Mouse (Mus musculus) MEL (cell line): ENCODE data around the gene Ubc. TPM values are rescaled to one million over a fixed set of nuclear protein-coding genes. Genes with fewer than 3 reads are reported as not detected.

Experiments used
- DNase-seq: peaks from one replicate; pipeline ENCODE4 v3.0.0; 2011; ENCODE audit warnings: low read depth, low spot score
- H3K27ac ChIP-seq: 2 replicates; pipeline ENCODE4 v1.5.1; 2012; ENCODE audit warnings: low read depth, mild to moderate bottlenecking, control low read depth, low read length, moderate library complexity; ENCODE audit not compliant: control insufficient read depth
- H3K27me3 ChIP-seq, 2 experiments: fragments of 150-350 bp in 1 of 2; sonication (generic) in 1 of 2; 2 replicates each; pipeline ENCODE4 v1.6.1; 2012; ENCODE audit warnings: low read length in 2 of 2, mild to moderate bottlenecking in 2 of 2, improper control_type of control experiment in 1 of 2, moderate library complexity in 1 of 2; ENCODE audit not compliant: insufficient read depth in 2 of 2, control insufficient read depth in 1 of 2
- H3K36me3 ChIP-seq, 2 experiments: 2 replicates each; pipeline ENCODE4 v1.6.1; 2012 to 2014; ENCODE audit warnings: low read length in 2 of 2, improper control_type of control experiment in 1 of 2, inconsistent platforms in 1 of 2, mild to moderate bottlenecking in 1 of 2; ENCODE audit not compliant: insufficient read depth in 2 of 2, control insufficient read depth in 1 of 2
- H3K4me1 ChIP-seq, 2 experiments: fragments of 150-350 bp in 1 of 2; sonication (generic) in 1 of 2; 2 replicates each; pipeline ENCODE4 v1.6.1; 2012; ENCODE audit warnings: low read length in 2 of 2, improper control_type of control experiment in 1 of 2, mild to moderate bottlenecking in 1 of 2; ENCODE audit not compliant: insufficient read depth in 2 of 2, control insufficient read depth in 1 of 2
- H3K4me3 ChIP-seq, 2 experiments: fragments of 150-350 bp in 1 of 2; sonication (generic) in 1 of 2; 2 replicates each; pipeline ENCODE4 v1.5.1; 2012; ENCODE audit warnings: low read depth in 2 of 2, low read length in 2 of 2, mild to moderate bottlenecking in 2 of 2, moderate library complexity in 2 of 2, control low read depth in 1 of 2, improper control_type of control experiment in 1 of 2; ENCODE audit not compliant: control insufficient read depth in 1 of 2, insufficient read depth in 1 of 2
- H3K79me2 ChIP-seq: 2 replicates; pipeline ENCODE4 v1.6.1; 2012; ENCODE audit warnings: mild to moderate bottlenecking, low read length, moderate library complexity; ENCODE audit not compliant: control insufficient read depth, poor library complexity, insufficient read depth
- H3K9ac ChIP-seq: 2 replicates; pipeline ENCODE4 v1.6.1; 2012; ENCODE audit warnings: low read depth, mild to moderate bottlenecking, control low read depth, low read length, moderate library complexity; ENCODE audit not compliant: control insufficient read depth, poor library complexity, severe bottlenecking
- H3K9me3 ChIP-seq: fragments of 150-350 bp; sonication (generic); replicated peaks from 2 replicates; pipeline ENCODE4 v1.6.1; 2012; ENCODE audit warnings: mild to moderate bottlenecking, low read length, improper control_type of control experiment, moderate library complexity; ENCODE audit not compliant: insufficient read depth
- EP300 ChIP-seq, 2 experiments: IDR thresholded peaks; 2 replicates each; pipeline ENCODE4 v1.6.1; 2011; ENCODE audit warnings: improper control_type of control experiment in 2 of 2, low read length in 2 of 2, low read depth in 1 of 2, mild to moderate bottlenecking in 1 of 2
- ETS1 ChIP-seq: IDR thresholded peaks from 2 replicates; pipeline ENCODE4 v1.6.1; 2012; ENCODE audit warnings: low read depth, mild to moderate bottlenecking, inconsistent platforms, low read length, improper control_type of control experiment, moderate library complexity
- GATA1 ChIP-seq: IDR thresholded peaks from 2 replicates; pipeline ENCODE4 v1.6.1; 2011; ENCODE audit warnings: low read depth, low read length, improper control_type of control experiment
- HCFC1 ChIP-seq: IDR thresholded peaks from 2 replicates; pipeline ENCODE4 v1.6.1; 2012; ENCODE audit warnings: low read depth, mild to moderate bottlenecking, inconsistent platforms, low read length, improper control_type of control experiment, moderate library complexity
- MAFK ChIP-seq: IDR thresholded peaks from 2 replicates; pipeline ENCODE4 v1.6.1; 2011; ENCODE audit warnings: low read depth, mild to moderate bottlenecking, low read length, improper control_type of control experiment, borderline replicate concordance
- MAZ ChIP-seq: IDR thresholded peaks from 2 replicates; pipeline ENCODE4 v1.6.1; 2012; ENCODE audit warnings: low read depth, mild to moderate bottlenecking, inconsistent platforms, low read length, improper control_type of control experiment
- MYB ChIP-seq: IDR thresholded peaks from 2 replicates; pipeline ENCODE4 v1.6.1; 2011; ENCODE audit warnings: mild to moderate bottlenecking, low read depth, low read length, improper control_type of control experiment
- MYC ChIP-seq: IDR thresholded peaks from 2 replicates; pipeline ENCODE4 v1.6.1; 2011; ENCODE audit warnings: low read depth, mild to moderate bottlenecking, low read length, improper control_type of control experiment, moderate library complexity
- NRF1 ChIP-seq: IDR thresholded peaks from 2 replicates; pipeline ENCODE4 v1.6.1; 2014; ENCODE audit warnings: low read depth, mild to moderate bottlenecking, inconsistent platforms, low read length, improper control_type of control experiment, moderate library complexity; ENCODE audit not compliant: poor library complexity, insufficient read depth, severe bottlenecking
- POLR2AphosphoS2 ChIP-seq: IDR thresholded peaks from 2 replicates; pipeline ENCODE4 v1.6.1; 2011; ENCODE audit warnings: low read length, improper control_type of control experiment
- RAD21 ChIP-seq: IDR thresholded peaks from 2 replicates; pipeline ENCODE4 v1.6.1; 2011; ENCODE audit warnings: mild to moderate bottlenecking, low read depth, low read length, improper control_type of control experiment
- RCOR1 ChIP-seq: IDR thresholded peaks from 2 replicates; pipeline ENCODE4 v1.6.1; 2012; ENCODE audit warnings: low read depth, mild to moderate bottlenecking, inconsistent platforms, low read length, improper control_type of control experiment
- SMC3 ChIP-seq: IDR thresholded peaks from 2 replicates; pipeline ENCODE4 v1.6.1; 2011; ENCODE audit warnings: low read depth, low read length, improper control_type of control experiment
- TBP ChIP-seq: IDR thresholded peaks from 2 replicates; pipeline ENCODE4 v1.8.0; 2011; ENCODE audit warnings: low read depth, low read length, improper control_type of control experiment
- USF1 ChIP-seq: IDR thresholded peaks from 2 replicates; pipeline ENCODE4 v1.6.1; 2014; ENCODE audit warnings: low read depth, mild to moderate bottlenecking, inconsistent platforms, low read length, improper control_type of control experiment, moderate library complexity
- ZKSCAN1 ChIP-seq: IDR thresholded peaks from 2 replicates; pipeline ENCODE4 v1.6.1; 2012; ENCODE audit warnings: low read depth, mild to moderate bottlenecking, inconsistent platforms, low read length, improper control_type of control experiment, moderate library complexity
- ZNF384 ChIP-seq: IDR thresholded peaks from 2 replicates; pipeline ENCODE4 v1.6.1; 2012; ENCODE audit warnings: low read depth, mild to moderate bottlenecking, inconsistent platforms, low read length, improper control_type of control experiment
- polyA plus RNA-seq, 2 experiments: library from polyadenylated mRNA; stranded (reverse) in 1 of 2; unstranded in 1 of 2; fragments of >175 nt in 1 of 2; fragments of >200 nt in 1 of 2; gene quantifications; 2 replicates each; pipeline versions ENCODE4 v1.2.1 to v1.2.4; 2012; ENCODE audit warnings: low replicate concordance in 2 of 2, low read depth in 1 of 2; ENCODE audit not compliant: insufficient read length in 2 of 2, insufficient read depth in 1 of 2, missing spikeins in 1 of 2
- total RNA-seq: library from RNA; depleted of rRNA; stranded (reverse); fragments of 300-350 nt; gene quantifications from 2 replicates; pipeline ENCODE4 v1.2.3, GENCODE M21; 2012

Ubc gene
- total and polyA plus RNA-seq, 3 experiments, result 113 to 1,075 (median 511) TPM

- peak overlapping the region; percentile 54 to 77 for H3K4me3 ChIP-seq
- no peaks in the 10 kb centered on the region for H3K9me3 ChIP-seq
- H3K79me2 ChIP-seq, result no peaks in the 10 kb centered on the region; the same call in 1 of the 2 replicates
- H3K36me3 ChIP-seq, result no peaks in the 10 kb centered on the region
- DNase-seq, result peak; percentile 78
- H3K4me1 ChIP-seq, result peaks cover 0 to 4% of the 10 kb centered on the region in 2 experiments; a peak in 1 of 4 replicates
- H3K9ac ChIP-seq, result peak overlapping the region; percentile 74
- no peak overlapping the region for H3K27ac ChIP-seq
- TF ChIP-seq USF1 (peak; percentile 77), POLR2AphosphoS2 (no peak), ZNF384 (peak; percentile 83), MYB (no peak), TBP (peak; percentile 99), MAFK (peak; percentile 94)
- H3K27me3 ChIP-seq, result no peaks in the 10 kb centered on the region
Measured at GRCm38 (mm10) chr5:125403481-125404465, 13.8 kb upstream of the Ubc start.

- H3K4me1 ChIP-seq, result peaks cover 0 to 4% of the 10 kb centered on the region in 2 experiments; a peak in 1 of 4 replicates
- no peak overlapping the region for H3K4me3 ChIP-seq
- TF ChIP-seq RCOR1 (no peak), ETS1 (no peak), RAD21 (no peak), NRF1 (no peak), SMC3 (no peak), ZKSCAN1 (no peak), MYC (no peak), USF1 (no peak), EP300 (IDR thresholded peaks at IDR 0.05; ENCODE audit: low read depth in 1 of 2, low read length in 2 of 2) (no peak), TBP (no peak), MAZ (no peak), GATA1 (no peak), HCFC1 (no peak)
- no peak for DNase-seq
- H3K79me2 ChIP-seq, result no peaks in the 10 kb centered on the region; the same call in 1 of the 2 replicates
- H3K36me3 ChIP-seq, result no peaks in the 10 kb centered on the region
- H3K9ac ChIP-seq, result no peak overlapping the region
- H3K9me3 ChIP-seq, result no peaks in the 10 kb centered on the region
- H3K27me3 ChIP-seq, result no peaks in the 10 kb centered on the region
- no peak overlapping the region for H3K27ac ChIP-seq
Measured at GRCm38 (mm10) chr5:125402991-125403390, 13.0 kb upstream of the Ubc start.
